Mouse (Mus musculus): ENCODE measurements around the gene Arsg. TPM values are rescaled to one million over a fixed set of nuclear protein-coding genes. Genes with fewer than 3 reads are reported as not detected.
"Not testable (repeated sequence)": the region's sequence is repeated elsewhere in the genome, so short reads cannot be mapped to it uniquely, and the experiment has no call there.

Gene Arsg
- polyA plus RNA-seq, 1 experiment from 2014 or later = 3.3 TPM

DNA sequence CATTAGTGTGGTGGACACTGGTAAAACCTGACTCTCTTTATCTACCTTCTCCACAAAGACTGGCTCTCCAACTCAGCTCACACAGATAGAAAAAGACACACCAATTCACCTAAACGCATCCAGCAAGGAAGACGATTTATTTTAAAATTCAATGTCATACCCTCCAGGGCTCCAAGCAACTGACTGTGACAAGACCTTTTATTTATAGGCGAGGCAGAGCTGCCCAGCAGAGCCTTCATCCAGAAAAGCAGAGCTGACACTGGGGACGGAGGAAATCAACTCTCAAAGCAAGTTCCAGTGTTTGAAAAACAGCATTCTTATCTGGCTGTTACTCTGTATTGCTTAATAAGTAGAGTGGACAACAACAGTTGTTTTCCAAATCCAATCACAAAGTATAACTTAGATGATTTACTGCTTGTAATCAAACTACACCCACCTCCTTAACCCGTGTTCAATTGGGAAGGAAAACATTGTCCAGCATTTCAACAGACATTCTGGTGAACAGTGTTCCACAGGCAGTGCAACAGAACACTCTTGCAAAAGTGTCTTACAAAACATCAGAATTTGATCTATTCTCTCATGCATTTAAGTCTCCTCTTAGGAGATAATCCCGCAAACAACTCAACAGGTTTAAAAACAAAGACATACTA lies 135.9 kb downstream of the Arsg start:
- no peaks in the 10 kb centered on the region for H3K27me3 ChIP-seq (replicated peaks)
- H3K4me3 ChIP-seq (replicated peaks) = no peak overlapping the region
- H3K36me3 ChIP-seq = no peaks in the 10 kb centered on the region
- H3K9ac ChIP-seq = no peak overlapping the region
- no peak for ATAC-seq
- peaks cover 12% of the 10 kb centered on the region; the same call in 1 of the 2 replicates for H3K4me1 ChIP-seq (replicated peaks)
- 58% methylated on average over 6 of the region's 6 CpGs for WGBS
- no peak overlapping the region for H3K4me2 ChIP-seq (replicated peaks)
- no peak overlapping the region for H3K27ac ChIP-seq
- no peaks in the 10 kb centered on the region for H3K9me3 ChIP-seq

DNA sequence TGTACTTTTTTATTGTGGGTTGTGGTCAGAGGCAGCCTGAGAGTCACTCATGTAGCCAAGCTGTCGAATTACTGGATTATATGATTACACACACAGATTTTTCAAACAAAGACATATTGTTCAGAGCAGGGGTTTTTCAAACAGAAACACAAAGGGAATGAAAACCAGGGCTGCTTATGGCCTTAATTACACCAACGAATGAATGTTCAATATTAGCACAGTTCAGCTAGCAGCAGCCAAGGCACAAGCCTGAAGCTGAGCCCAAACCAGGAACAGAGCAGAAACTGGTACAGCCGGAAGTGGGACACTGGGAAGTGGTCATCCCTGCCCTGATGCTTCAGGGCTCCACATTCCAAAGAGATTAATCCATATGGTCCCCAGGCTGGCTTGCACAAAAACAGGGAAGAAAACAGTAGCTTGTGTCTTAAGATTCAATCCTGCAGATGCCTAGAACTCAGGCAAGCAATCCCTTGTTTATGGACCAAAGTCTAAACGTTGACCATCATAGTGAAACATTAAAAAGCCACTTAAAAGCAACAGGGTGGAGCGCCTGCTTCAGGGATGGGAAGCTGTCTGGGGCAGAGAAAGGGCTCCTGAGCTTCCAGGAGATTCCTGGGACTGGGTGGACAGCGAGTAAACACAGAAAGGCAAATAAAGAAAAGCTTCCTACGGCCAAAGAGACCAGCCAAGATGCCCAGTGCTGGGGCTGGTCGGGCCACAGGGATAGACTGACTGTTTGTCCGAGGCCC lies 137.0 kb downstream of the Arsg start:
- no peaks in the 10 kb centered on the region for H3K27me3 ChIP-seq (replicated peaks)
- WGBS = 10% methylated on average over 9 of the region's 9 CpGs
- H3K36me3 ChIP-seq = no peaks in the 10 kb centered on the region
- no peak for ATAC-seq
- H3K4me3 ChIP-seq (replicated peaks) = peak overlapping the region; percentile 81
- peak overlapping the region; percentile 86 for H3K4me2 ChIP-seq (replicated peaks)
- no peak overlapping the region for H3K27ac ChIP-seq
- H3K4me1 ChIP-seq (replicated peaks) = peaks cover 12% of the 10 kb centered on the region; the same call in 1 of the 2 replicates
- peak overlapping the region; percentile 82 for H3K9ac ChIP-seq
- no peaks in the 10 kb centered on the region for H3K9me3 ChIP-seq

DNA sequence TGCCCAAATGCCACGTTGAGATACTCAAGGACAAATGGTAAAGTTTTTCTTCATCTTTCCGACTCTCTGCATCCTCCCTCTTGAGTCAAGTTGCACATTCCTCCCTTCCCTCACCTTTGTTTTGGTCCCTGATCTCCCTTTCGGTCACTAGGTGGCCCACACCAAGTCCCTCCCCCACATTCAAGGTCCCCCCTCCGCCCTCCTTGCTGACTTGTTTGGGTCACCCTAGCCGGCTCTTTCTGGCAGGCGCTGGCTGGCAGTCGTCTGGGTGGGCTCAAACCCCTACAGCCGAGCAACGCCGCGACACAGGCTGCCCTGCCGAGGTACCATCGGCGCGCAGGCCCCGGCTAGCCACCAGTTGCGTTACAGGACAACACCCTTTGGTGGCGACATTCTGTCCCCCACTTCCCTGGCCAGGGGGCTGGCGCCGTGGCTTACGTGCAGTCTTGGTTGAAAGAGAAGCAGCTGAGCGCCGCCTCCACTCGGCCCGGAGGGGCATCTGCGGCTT lies 137.7 kb downstream of the Arsg start:
- ATAC-seq = no peak
- Histone ChIP-seq H3K9me3 (no peaks in the 10 kb centered on the region), H3K27me3 (replicated peaks) (no peaks in the 10 kb centered on the region), H3K9ac (peak overlapping the region; percentile 82), H3K4me3 (replicated peaks) (peak overlapping the region; percentile 81), H3K4me1 (replicated peaks) (peaks cover 12% of the 10 kb centered on the region; the same call in 1 of the 2 replicates), H3K27ac (peak overlapping the region; percentile 73), H3K4me2 (replicated peaks) (peak overlapping the region; percentile 86), H3K36me3 (no peaks in the 10 kb centered on the region)
- under 1% methylated on average over 26 of the region's 26 CpGs for WGBS

DNA sequence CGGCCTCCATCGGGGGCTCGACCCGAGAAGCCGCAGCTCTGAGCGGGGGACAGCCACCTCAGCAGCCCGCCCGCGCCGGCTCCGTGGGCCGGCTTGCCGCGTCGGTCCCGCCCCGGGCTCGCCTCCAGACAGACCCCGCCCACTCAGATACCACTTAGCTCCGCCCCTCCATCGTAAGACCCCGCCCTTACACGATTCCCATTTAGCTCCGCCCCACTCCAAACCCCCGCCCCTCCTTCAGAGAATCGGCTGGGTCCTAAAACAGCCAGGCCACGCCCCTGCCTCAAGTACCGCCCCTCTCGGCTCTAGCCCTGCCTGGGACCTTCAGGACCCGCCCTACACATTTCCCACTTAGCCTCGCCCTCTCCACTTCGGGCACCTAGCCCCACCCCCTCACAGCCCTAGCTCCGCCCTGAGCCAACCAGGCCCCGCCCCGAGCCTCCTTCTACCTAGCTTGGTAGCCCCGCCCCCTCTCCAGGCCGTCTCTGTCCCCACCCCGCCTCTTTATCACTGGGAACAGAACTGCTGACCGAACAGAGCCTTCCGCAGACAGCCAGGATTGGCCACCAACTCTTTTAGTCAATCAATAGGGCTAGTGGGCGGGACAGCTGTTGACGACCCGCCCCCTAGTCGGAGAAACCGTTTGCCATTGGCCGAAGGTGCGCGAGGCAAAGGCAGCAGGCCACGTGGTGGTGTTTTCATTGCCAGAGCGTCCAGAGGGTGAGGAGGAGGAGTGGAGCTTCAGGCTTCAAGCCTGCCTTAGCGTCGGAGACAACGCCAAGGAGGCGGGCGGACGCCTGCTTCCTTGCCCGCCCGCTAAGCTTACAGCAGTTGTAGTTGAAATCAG lies 138.4 kb downstream of the Arsg start, which contains the start of gene Wipi1:
Gene Wipi1, minus strand, starts transcription at position 665 of the 847 bp plus-strand sequence.
- H3K27ac ChIP-seq = peak within 1 kb of the TSS; percentile 73
- no peaks in the 10 kb centered on the region for H3K9me3 ChIP-seq
- under 1% methylated on average over 58 of the region's 58 CpGs for WGBS
- H3K4me2 ChIP-seq (replicated peaks) = peak within 1 kb of the TSS; percentile 86
- no peaks in the 10 kb centered on the region for H3K27me3 ChIP-seq (replicated peaks)
- H3K4me1 ChIP-seq (replicated peaks) = peaks cover 12% of the 10 kb centered on the region; the same call in 1 of the 2 replicates
- peak within 1 kb of the TSS; percentile 82 for H3K9ac ChIP-seq
- H3K36me3 ChIP-seq = no peaks in the 10 kb centered on the region
- peak within 1 kb of the TSS; percentile 81 for H3K4me3 ChIP-seq (replicated peaks)
- peak; percentile 97 for ATAC-seq

DNA sequence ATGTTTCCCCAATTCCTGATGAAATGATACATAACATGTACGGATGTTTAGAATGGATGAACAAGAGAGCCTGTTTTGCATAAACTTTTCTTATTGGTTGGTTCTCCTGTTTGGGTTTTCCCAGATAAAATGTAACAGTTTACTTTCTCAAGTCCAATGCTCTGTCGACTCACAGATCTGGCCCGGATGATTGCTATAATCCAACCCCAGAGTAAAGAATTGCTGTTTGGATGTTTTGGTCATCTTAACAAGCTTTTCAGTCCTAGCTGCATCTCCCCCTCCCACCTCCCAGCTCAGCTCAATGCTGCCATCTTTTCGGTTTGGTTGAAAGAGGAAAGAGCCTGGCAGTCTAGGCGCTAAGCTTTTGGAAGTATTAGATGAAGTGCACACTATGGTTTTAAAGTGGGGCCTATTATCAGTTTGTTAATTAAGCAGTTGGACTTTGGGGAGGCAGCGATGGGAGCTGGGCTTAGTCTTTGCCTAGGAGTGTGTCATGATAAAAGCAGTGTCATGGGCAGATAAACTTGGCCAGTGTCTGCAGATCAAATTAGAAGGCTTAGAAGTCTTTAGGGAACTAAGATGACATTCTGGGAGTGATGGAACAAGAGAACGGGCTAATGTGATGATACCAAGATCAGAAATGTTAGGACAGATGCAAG lies 139.8 kb downstream of the Arsg start:
- Histone ChIP-seq H3K9me3 (no peaks in the 10 kb centered on the region), H3K9ac (no peak overlapping the region), H3K4me2 (replicated peaks) (no peak overlapping the region), H3K36me3 (no peaks in the 10 kb centered on the region), H3K4me3 (replicated peaks) (no peak overlapping the region), H3K27ac (no peak overlapping the region), H3K4me1 (replicated peaks) (peaks cover 12% of the 10 kb centered on the region; the same call in 1 of the 2 replicates), H3K27me3 (replicated peaks) (no peaks in the 10 kb centered on the region)
- 58% methylated on average over 7 of the region's 7 CpGs for WGBS
- ATAC-seq = no peak

DNA sequence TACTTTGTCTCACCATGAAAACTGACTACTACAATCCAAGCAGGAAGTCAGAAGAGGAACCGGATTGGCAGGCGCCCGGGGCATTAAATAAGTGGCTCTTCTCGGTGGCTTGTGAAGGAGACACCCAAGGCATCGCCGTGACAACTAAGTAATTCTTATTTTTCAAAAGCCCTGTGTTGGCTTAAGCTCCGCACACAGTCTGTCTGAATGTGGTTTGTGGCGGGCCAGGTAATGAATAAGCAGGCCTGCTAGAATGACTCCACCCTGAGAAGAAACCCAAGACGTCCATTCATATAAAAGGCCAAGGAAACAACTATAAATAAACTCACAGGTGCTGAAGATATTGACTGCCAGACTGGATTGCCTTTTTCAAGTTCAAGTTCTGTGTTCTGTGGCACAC lies 142.1 kb downstream of the Arsg start:
- Histone ChIP-seq H3K4me1 (replicated peaks) (peaks cover 3% of the 10 kb centered on the region; the same call in 1 of the 2 replicates), H3K27ac (no peak overlapping the region), H3K27me3 (replicated peaks) (no peaks in the 10 kb centered on the region), H3K9ac (no peak overlapping the region), H3K9me3 (no peaks in the 10 kb centered on the region), H3K4me3 (replicated peaks) (no peak overlapping the region), H3K36me3 (no peaks in the 10 kb centered on the region), H3K4me2 (replicated peaks) (no peak overlapping the region)
- no peak for ATAC-seq
- WGBS = 73% methylated on average over 9 of the region's 9 CpGs

DNA sequence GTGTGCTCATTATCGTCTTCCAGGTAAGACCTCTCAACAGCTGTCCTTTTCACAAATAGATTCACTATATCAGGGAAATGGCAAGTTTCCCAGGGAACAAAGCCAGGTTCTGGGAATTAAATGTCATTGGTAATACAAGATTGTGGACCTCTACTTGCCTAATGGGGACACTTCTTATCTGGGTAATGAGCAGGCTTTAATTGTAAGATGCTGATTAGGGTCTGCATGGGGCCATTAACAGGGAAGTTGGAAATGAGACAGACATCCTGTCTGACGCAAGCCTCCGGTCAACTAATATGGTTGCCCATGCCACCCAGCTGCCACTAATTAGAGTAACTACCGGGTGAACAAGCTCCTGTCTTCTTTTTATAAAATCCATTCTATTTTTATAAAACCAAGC lies 143.2 kb downstream of the Arsg start:
- H3K27ac ChIP-seq = no peak overlapping the region
- no peaks in the 10 kb centered on the region for H3K9me3 ChIP-seq
- H3K4me2 ChIP-seq (replicated peaks) = no peak overlapping the region
- H3K4me1 ChIP-seq (replicated peaks) = no peaks in the 10 kb centered on the region
- no peaks in the 10 kb centered on the region for H3K36me3 ChIP-seq
- no peak overlapping the region for H3K4me3 ChIP-seq (replicated peaks)
- H3K27me3 ChIP-seq (replicated peaks) = no peaks in the 10 kb centered on the region
- WGBS = 77% methylated on average over 4 of the region's 4 CpGs
- H3K9ac ChIP-seq = no peak overlapping the region
- ATAC-seq = no peak

DNA sequence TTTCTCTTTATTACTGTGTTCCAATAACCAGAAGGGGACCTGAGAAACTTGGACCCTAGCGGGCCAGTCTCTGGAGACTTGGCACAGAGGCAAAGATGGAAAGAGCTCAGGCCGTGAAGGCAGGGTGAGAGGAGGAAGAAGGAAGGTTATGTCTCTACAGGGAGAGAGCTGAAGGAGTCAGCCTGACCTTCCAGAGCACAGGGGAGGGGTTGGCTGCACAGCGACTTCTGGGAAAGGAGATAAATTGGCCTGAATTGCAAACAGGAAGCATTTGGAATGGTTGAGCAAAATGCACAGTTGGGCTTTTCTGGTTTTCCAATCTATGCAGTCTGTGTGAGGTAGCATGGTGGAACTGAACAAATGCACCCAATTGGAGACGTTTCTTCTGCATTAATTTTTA lies 143.6 kb downstream of the Arsg start:
- H3K36me3 ChIP-seq = no peaks in the 10 kb centered on the region
- H3K4me3 ChIP-seq (replicated peaks) = no peak overlapping the region
- H3K4me2 ChIP-seq (replicated peaks) = no peak overlapping the region
- H3K4me1 ChIP-seq (replicated peaks) = no peaks in the 10 kb centered on the region
- WGBS = 48% methylated on average over 4 of the region's 4 CpGs
- no peaks in the 10 kb centered on the region for H3K9me3 ChIP-seq
- no peak for ATAC-seq
- H3K9ac ChIP-seq = no peak overlapping the region
- no peak overlapping the region for H3K27ac ChIP-seq
- no peaks in the 10 kb centered on the region for H3K27me3 ChIP-seq (replicated peaks)

DNA sequence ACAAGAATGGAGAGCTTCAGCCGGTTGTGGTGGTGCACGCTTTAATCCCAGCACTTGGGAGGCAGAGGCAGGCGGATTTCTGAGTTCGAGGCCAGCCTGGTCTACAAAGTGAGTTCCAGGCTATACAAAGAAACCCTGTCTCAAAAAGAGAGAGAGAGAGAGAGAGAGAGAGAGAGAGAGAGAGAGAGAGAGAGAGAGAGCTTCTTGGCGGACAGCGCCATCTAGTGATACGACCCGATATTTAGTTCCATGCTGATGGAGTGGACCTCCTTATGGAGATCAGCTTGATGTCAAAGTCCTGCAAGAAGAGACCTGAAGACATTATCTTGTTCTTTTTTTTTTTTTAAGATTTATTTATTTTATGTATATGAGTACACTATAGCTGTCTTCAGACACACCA lies 145.9 kb downstream of the Arsg start:
- H3K9me3 ChIP-seq; H3K4me2 ChIP-seq (replicated peaks); H3K27ac ChIP-seq; H3K4me3 ChIP-seq (replicated peaks); H3K27me3 ChIP-seq (replicated peaks); H3K9ac ChIP-seq; H3K4me1 ChIP-seq (replicated peaks); H3K36me3 ChIP-seq: not testable (repeated sequence)
- ATAC-seq = peak; percentile 46; the same call in 1 of the 2 replicates
- 39% methylated on average over 8 of the region's 8 CpGs for WGBS

DNA sequence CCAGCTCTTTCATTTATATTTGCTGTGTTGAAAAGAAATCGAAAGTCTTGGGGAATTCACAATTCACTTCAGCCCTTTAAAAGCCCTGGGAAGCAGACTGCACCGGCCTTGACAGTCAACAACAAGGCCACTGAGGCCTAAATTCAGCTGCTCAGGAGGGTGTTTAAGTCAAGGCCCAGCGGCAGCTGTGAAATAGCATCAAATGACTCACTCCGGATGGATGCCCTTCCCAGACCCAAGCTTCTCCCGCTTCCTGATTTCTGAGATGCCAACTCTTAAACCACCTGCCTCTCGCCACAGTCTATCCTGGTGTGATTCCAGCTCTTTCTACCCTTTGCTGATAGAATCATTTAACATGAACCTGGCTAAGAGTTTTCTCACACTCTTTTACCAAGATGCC lies 147.2 kb downstream of the Arsg start:
- Histone ChIP-seq H3K36me3 (no peaks in the 10 kb centered on the region), H3K4me3 (replicated peaks) (no peak overlapping the region), H3K27ac (no peak overlapping the region), H3K9me3 (no peaks in the 10 kb centered on the region), H3K9ac (no peak overlapping the region), H3K4me1 (replicated peaks) (peaks cover 7% of the 10 kb centered on the region; the same call in 1 of the 2 replicates), H3K27me3 (replicated peaks) (no peaks in the 10 kb centered on the region), H3K4me2 (replicated peaks) (no peak overlapping the region)
- WGBS = 84% methylated on average over 6 of the region's 6 CpGs
- no peak for ATAC-seq

DNA sequence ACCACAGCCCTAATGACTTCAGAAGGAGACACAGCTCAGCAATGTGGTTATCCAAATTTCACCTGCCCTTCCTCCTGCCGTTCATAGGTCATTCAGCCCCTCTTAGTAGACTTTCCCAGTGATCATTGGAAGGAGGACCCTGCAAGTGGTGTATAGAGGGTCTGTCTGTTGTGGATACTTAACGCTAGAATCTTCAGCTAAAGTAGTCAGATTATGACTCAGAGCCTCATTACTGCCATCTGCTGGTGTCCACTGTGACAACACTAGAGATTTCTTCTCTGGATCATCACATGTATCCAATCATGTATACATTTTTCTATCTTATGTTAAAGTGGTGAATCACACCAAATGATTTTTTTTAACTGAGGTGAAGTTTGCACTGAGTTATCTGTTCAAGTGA lies 148.0 kb downstream of the Arsg start:
- Histone ChIP-seq H3K9ac (no peak overlapping the region), H3K9me3 (no peaks in the 10 kb centered on the region), H3K27ac (no peak overlapping the region), H3K27me3 (replicated peaks) (no peaks in the 10 kb centered on the region), H3K4me1 (replicated peaks) (peaks cover 7% of the 10 kb centered on the region; the same call in 1 of the 2 replicates), H3K36me3 (no peaks in the 10 kb centered on the region), H3K4me2 (replicated peaks) (no peak overlapping the region), H3K4me3 (replicated peaks) (no peak overlapping the region)
- ATAC-seq = no peak
- 18% methylated on average over 2 of the region's 2 CpGs for WGBS
